Mouse (Mus musculus): ENCODE results near the gene Smad3.

Smad3 gene

DNA sequence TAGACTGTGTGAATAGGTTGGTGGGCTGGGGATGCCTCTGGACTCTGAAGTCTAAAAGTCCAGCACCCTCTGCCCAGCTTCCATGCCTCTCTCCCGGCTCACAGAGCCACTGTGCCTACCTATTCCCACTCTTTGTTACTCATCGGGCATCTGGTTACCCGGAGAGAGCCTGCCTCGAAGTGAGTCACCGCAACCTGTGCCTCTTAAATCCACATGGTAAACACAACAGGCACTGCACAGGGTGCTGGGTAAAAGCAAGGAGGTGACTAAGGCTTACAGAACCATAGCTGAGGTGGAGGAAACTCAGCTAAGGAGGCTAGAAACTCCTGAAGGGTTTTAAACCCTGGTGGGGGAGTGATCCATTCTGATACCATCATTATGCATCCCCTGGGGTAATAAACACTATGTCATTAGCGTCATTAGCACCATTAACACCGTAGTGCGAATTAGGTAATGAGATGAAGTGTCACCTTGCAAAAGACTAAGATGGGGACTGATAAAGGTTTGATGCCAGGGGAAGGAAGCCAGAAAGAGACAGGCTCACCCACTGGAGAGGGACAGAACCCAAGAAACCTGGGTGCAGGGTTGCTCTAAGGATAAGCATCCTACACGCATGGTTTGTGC is 38.9 kb downstream of the Smad3 start:
- no peak for DNase-seq

DNA sequence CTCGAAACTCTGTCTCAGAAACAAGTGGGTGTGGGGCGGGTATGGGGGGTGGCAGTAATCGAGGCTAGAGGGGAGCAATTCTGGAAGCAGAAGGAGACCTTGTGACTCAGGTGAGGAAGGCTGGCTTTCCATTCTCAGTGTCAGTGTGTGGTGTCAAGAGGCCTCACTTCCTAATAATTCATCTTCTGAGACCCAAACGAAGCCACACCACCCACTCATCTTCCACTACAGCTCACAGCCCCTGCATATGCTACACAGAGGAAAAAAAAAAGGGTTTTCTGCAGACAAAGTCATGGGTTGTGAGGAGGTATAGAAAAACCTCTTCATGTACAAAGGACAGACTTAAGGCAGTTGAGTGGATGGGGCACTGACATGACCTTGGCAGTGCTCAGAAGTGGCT is 39.6 kb downstream of the Smad3 start:
- DNase-seq = no peak

DNA sequence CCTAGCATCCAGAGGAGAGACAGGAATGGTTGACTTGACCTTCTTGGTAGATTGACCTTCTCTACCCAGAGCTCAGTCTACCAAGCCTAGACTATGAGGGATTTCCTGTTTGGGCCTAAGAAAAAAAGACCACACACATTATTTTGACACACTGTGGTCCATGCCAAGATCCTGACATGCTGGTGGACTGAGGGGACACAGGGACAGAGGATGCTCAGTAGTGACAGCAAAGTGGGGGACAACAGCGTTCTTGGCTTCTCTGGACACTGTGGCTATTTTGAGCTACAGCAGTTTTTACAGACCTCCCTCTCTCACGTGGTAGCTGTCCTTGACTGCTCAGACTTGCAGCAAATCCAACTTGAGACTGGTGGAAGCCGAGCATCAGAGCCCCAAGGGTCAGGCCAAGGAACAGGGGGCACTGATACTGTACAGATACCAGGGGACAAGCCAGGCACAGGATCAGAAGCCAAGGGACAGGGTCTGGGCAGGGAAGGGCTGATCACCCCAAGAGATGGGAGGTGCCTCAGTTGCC is 40.3 kb downstream of the Smad3 start:
- no peak for DNase-seq

DNA sequence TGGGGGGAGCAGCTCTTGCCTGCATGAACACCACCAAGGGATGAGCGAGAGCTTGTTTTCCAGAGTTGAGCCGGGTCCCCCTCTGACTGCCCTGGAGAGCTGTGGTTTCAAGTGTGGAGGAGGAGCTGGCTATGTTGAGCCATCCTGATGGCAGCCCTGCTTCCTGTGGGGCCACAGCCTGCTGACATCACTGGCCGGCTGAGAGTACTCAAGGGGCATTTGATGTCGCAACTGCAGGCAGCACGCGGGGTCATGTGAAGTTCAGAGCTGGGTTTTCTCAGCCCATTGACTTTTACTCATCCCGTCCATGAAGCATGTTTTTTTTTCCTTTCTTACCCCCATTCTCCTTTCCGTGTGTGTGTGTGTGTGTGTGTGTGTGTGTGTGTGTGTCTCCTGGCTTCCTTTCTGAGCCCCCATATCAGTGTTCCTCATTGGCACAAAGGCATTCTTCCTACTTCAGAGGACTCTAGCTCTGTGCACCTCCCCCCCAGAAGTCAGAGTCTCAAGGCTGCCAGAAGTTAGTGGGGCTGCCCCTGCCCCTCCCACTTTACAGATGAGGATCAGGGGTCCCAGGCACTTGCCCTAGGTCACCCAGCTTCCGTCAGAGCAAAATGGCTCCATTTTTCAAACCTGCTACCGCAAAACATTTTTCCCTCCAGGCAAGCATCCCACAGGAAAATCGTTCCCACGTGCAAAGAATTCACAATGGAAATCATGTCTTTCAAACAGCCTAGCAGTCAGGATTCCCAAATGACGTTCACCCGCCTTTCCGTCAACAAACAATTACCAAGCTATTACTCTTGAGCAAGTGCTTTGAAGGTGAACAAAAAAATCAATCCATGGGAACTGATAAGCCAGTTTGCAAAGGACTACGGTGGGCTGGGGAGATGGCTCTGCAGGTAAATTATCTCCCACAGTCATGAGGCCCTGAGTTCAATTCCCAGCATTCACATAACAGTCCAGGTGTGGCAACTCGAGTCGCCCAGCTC is 41.4 kb downstream of the Smad3 start:
- no peak for DNase-seq

DNA sequence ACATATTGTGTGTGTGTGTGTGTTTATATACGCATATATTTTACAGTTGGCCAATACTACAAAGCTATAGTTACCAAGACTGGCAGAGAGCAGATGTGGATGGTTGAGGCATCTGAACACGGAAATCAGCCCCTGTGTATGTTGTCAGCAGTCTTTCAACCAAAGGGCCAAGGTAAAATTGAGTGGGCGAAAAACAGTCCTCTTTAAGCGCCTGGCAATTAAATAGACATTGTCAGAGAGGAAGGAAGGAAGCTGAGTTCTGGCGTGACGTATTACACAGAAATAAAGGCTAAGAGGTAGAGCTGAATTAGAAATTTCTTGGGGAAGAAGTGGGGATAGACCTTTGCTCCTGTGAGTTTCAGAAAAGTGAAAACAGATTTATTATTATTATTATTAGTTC is 43.2 kb downstream of the Smad3 start:
- no peak for DNase-seq

DNA sequence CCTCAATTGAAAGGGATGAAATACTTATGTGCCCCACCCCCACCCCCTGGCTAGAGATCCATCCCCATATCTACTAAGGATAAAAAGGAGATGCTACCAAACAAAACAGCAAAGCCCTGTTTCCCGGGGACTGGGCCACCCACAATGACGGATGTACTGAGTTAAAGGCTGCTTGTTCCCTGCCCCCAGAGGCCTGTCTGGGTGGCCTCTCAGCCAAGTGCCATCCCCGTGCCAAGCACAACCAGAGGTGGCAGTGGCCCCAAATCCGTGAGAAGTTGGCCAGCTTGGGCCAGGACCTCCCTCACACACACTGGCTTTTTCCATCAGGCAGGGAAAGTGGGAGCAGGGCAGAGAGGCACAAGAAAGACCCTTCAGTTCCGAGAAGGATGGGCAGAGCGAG is 45.0 kb downstream of the Smad3 start:
- peak in 1 of 2 experiments; percentile 22 for DNase-seq

DNA sequence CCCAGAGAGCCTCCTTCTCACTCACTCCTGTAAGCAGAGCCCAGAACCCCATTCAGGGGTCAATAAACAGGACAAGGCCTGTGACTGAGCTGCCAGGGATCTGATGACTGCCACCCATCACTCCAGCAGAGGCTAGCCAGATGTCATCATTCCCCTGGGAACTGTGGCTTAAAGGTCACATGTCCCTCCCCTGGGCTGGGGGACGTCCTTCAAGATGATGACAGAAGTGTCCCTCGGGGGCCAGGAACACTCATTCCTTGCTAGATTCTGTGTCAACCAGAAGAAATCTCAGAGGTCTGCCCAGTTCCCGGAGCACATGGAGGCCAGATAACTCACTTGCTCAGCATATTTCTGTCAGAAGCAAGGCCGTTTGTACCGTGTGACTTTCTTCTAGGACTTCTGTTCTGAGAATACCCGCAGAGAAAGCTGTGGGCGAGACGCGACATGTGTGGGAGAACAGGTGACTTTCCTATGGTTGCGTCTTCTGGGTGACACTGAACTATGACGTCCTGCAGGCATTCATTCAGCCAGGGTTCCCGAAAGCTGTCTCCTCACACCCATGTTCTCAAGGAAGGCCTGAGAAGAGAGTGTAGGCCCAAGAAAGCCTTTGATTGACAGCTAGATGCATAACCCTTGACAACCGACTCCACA is 46.1 kb downstream of the Smad3 start:
- no peak for DNase-seq

DNA sequence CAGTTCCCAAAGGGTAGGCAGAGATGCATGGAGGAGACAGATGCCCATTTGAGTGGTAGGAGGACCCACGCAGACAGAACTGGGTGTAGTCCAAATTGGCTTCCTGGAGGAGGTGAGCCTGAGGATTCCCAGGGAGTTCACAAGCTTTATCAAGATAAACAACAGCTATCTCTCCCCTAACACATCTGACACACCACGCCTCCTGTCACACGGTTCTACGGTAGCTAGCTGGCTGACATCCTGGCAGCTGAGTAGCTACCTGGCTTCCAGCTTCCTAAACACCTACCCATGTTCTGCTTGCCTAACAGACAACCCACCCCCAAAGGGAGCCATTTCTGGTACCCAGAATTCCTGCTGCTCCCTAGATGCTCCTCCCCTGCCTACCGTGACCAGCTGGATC is 47.9 kb downstream of the Smad3 start:
- DNase-seq = no peak

DNA sequence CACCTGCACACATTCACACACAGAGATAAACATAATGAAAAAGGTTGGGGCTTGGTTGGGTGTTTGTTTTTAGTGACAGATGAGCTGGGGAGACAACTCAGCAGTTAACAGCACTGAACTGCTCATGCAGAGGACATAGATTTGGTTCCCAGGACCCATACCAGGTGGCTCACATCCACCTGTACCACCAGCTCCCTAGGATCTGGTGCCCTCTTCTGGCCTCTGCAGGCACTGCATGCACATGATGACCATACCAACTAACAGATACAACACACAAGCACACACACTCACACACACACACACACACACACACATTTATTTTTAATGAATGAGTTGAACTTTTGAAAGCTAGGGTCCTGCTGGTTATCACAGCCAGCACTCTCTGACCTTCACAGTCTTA is 48.5 kb downstream of the Smad3 start:
- no peak for DNase-seq

DNA sequence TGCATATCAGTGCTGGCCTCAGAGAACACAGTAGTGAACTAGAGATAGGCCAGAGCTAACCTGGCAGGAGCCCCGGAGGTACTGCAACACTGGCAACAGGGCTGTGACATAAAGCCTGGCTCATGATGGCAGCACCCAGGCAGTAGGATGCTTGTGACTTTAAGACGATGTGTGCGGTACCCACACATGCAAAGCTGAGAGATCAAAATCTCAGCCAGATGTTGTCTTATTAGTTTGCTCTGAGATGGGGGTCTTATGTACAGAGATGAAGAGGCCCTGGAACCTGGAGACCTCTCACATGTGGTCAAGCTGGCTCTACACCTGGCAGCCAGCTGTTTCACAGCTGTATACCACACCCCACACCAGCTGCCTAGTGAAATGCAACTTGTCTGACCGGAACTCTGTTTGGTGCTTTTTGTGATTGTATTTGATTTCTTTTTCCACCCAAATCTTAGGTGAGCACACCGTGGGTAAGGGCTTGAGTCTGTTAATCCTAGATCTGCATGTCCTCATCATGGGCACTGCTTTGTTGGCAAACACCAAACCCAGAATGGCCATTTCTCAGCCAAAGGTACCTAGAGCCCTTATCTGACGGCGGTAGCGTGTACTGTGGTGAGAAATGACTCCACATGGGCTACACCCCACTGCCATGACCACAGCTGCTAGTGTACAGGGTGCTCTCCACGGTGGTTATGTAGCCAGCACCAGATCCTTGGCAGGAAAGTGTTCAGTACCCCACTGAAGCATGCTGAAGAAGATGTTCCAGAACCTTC is 49.8 kb downstream of the Smad3 start:
- DNase-seq = no peak

DNA sequence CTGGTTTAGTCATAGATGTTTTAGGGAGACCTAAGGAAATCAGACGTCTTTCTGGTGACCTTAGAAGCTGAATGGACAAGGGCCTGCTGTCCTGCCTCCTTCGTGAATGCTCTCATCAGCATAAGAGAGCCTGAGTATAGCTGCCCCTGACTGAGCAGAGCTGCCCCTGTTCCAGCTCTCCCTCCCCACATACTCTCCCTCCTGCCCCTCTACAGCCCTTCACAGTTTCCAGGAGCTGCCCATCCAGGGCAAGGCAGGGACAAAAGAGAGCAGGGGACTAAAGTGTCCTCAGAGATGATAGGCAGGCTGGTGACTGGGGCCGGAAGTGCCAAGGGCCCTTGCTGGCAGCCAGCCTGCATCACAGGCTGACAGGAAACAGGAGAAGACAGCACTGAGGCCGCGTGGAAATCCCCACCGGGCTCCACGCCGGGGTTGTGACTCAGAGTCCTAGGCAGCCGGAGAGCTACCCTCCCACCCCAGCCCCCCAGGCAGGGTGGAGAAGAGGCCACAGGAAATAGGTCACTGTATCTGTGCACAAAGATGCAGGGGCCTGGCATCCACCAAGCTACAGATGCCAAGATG is 51.6 kb downstream of the Smad3 start:
- peak; percentile 49 to 55 for DNase-seq

DNA sequence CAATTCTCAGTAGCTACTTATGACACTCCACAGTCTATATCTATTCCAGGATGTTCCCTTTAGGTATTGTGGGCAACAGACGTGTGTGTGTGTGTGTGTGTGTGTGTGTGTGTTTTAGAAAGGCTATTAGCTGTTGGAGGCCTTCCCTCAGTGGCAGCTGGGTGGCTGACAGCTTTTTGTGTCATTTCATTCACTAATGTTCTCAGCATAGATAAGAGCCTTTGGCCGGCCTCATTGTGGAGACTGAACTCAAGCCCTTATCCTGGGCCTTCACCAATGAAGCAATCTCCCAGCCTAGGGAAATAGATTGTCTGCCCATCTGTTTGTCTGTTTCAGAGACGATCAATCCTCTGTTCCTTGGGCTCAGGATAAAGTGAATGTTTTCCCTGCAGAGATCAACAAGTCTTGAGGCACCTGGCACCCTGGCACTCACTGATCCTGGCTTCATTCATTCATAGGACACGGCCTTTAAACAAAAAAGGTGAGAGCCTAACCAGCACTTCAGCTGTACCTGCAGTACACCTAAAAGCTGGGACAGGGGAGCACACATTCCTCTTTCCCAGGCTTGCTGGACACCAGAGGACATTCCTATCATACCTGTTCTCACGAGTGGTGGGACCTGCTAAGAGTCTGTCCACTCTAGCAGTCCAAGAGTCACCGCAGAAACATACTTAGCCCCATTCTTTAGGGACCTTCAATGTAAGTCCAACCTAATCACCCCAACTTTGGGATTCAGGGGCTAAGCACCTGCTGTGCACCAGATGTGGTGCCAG is 52.6 kb downstream of the Smad3 start:
- DNase-seq = no peak

DNA sequence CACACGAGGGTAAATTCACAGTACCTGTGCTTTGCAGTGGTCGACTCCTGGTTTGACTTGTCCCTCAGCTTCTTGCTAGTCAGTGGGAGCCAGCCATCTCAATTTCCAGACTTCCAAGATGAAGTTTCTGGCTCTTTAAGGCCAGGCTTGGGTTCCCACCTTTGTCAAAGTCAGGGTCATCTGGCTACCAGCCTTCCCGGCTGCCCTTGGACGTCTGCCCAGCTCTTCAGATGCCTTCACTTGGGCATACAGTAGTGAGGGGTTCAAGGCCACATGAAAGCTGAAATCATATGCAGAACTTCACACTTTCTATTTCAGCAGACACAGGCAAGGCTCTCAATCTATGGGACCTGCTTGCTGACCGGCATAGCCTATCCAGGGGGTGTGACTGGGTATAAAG is 53.7 kb downstream of the Smad3 start:
- DNase-seq = no peak

DNA sequence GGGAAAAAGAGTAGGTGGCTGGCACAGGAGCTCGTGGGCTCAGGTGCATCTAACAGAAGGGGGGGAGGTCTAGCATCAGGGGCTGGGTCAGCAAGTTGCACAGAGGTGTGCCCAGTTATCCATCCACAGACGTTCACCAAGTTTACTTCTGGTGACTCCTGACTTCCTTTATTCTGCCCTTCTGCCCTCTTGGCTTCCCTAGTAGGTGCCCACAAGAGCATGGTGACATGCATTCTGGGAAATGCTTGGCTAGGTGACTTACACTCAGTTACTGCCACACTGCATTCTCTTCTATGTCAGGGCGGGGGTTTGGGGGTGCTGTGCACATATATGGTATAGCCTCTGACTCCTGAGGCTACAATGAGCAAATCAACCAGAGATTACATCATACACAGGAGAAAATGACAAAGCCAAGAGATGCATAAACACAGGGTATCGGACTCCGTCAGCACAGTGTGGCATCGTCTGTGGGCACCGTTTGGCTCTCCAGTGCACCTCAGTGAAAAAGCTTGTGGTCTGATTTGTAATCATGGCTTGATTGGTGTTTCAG is 54.5 kb downstream of the Smad3 start:
- DNase-seq = no peak

DNA sequence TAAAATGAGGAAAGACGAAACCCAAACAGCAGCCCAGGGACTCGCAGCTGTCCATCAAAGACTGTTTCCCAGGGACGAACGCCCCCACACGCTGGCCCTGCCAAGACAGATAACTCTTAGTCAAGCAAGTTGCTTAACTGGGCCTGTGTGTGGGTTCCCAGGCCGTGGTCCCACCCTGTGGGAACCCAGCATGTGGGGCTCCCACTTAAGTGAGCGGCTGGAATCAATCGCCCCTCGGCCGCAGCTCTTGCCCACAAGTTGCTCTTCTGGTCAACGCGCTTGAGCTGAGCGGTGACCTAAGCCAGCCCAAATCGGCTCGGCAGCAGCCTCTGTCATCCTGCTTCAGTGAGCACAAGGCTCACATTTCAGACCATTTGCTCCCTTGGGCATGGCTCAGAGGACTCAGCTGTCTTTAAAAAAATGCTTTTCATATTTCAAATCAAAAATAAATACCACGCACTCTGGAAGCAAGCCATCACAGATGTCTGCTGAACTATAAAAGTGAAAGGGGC is 55.2 kb downstream of the Smad3 start:
- DNase-seq = no peak

DNA sequence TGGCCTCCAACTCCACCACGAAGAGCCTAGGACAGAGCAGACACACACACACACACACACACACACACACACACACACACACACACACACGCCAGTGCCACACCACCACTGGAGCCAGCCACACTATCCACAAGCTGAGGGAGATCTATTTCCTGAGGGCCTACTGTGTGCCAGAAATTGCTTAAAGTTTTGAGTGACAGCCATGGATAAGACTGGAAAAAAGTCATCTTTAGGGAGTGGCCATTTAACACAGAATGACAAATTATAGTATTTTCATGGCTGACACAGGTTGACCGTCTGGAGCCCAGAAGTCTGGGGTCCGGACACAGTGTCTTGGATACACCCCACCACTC is 55.9 kb downstream of the Smad3 start:
- DNase-seq = no peak

DNA sequence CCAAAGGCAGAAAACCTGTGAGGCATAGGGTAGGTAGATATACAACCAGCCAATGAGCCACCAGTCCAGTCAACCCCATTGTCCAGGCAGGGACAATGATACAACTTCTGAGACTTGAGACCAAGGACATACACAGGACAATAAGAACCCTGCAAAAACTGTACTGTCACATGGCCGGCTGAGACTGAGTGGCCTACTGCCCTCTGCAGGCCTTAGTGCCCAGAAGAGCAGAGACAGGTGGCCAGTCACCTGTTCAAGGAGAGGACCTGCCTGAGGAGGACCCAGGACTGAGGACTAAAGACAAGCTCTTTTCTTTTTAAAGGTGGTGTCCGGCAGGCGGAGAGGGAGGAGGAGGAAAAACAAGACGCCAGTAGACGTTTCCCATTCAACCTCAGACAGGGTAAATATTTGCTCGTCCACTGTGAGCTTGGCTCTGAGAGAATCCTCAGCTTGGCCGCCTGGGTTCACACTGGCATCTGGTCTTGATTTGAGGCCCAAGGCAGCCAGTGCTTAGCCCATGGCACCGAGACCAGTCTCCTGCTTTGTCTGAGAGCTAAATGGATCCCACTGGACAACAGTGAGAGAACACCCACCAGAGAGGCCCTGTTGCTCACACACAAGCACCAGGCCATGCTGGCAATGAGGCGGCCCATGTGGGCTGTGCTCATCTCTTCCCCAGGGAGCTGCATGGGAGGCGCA is 56.4 kb downstream of the Smad3 start:
- DNase-seq = no peak

DNA sequence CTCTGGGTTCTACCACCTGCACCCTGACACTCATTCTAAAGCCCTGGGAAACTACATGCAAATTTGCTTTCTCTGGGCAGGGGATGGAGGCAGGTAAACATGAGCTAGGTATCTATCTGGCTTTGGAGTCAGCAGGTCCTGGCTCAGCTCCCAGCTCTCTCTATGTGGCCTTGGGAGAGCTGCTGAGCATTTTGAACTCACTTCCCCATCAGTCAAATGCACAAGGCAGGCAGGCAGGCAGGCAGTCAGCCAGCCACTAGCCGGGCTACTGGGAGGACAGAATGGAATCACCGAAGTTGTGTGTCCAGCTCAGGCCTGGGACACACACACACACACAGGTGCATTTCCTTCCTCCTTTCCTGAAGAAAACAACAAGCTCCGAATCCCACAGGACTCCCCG is 58.6 kb downstream of the Smad3 start:
- DNase-seq = peak; percentile 35 to 44

DNA sequence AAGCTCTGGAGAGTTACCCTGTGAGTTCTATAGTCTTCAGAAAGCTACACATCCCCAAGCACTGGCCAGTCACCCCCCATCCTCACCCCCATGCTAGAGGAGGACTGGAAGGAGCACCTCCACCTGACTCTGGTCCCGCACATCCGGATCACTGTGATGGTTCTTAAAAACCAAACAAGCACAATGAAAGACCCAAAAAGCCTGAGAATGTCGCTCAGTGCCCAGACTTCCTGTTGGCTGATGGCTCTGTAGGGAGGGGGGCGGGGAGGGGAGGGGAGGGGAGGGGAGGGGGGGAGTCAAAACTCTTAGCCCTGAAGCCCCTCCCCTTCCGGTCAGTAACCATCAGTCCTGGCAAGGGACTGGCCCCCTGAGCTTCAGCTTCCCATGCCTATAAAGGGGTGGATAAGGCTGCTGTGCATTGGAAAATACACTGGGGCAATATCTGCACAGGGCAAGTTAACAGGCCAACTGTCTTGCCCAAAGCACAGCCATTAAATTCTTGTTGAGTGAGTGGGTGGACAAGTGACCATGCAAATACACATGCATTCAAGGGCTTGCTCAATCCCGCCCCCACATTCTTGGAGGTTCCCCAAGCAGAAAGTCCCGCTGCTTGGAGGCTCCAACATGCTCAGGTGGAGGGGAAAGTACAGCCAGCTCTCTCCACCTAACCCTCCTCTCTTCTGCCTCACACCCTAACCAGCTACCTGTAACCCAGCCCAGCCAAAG is 59.3 kb downstream of the Smad3 start:
- DNase-seq = no peak

DNA sequence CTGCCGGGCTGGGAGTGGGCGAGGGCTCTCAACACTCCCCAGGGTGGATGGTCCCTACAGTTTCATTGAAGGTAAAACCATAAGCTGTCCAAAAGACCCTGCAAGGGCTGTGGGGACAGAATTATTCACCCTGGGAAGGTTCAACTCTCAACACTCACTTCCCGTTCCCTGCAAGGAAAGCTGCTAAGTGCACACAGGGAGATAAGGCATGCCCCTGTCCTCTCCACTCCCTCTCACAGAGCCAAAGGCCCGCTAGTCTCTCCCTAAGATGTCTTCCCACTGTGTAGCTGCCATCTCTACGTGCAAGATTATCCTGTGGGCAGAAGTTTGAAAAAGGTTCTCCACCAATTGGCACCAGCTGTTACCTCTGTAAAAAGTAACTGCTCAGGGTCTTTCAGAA is 60.2 kb downstream of the Smad3 start:
- DNase-seq = no peak

Data from cerebellum, postnatal 36 days (tissue).